Mouse (Mus musculus) myocyte (in vitro differentiated cells): ENCODE data around the gene Plekhh1. TPM values are rescaled to one million over a fixed set of nuclear protein-coding genes. Genes with fewer than 3 reads are reported as not detected.

Experiments
- H3K27me3 ChIP-seq: one replicate; pipeline ENCODE4 v1.6.1; 2011; ENCODE audit not compliant: control insufficient read depth, insufficient read depth, insufficient read length
- H3K36me3 ChIP-seq: one replicate; pipeline ENCODE4 v1.6.1; 2011; ENCODE audit not compliant: control insufficient read depth, insufficient read depth
- H3K4me2 ChIP-seq: one replicate; pipeline ENCODE4 v1.6.1; 2011; ENCODE audit warnings: low read depth, control low read depth
- H3K4me3 ChIP-seq: one replicate; pipeline ENCODE4 v1.5.1; 2011; ENCODE audit warnings: mild to moderate bottlenecking, control low read depth, moderate library complexity
- H3K79me2 ChIP-seq: one replicate; pipeline ENCODE4 v1.6.1; 2011; ENCODE audit not compliant: control insufficient read depth, insufficient read depth
- H3ac ChIP-seq: one replicate; pipeline ENCODE4 v1.6.1; 2011; ENCODE audit not compliant: control insufficient read depth, insufficient read length
- CEBPB ChIP-seq: IDR thresholded peaks from 2 replicates; pipeline ENCODE4 v1.6.1; 2011; ENCODE audit warnings: mild to moderate bottlenecking, moderate library complexity; ENCODE audit not compliant: poor library complexity, insufficient read depth, severe bottlenecking
- E2F4 ChIP-seq: IDR thresholded peaks from one replicate; pipeline ENCODE4 v1.6.1; 2011; ENCODE audit warnings: mild to moderate bottlenecking, control low read depth, moderate library complexity; ENCODE audit not compliant: insufficient read depth
- MAX ChIP-seq: IDR thresholded peaks from one replicate; pipeline ENCODE4 v1.6.1; 2011; ENCODE audit warnings: low read depth, mild to moderate bottlenecking, control low read depth
- MYOD1 ChIP-seq, 3 experiments: IDR thresholded peaks; one replicate each; pipeline ENCODE4 v1.6.1; 2011; ENCODE audit warnings: control low read depth in 2 of 3, low read depth in 2 of 3, mild to moderate bottlenecking in 2 of 3, moderate library complexity in 1 of 3; ENCODE audit not compliant: insufficient read length in 2 of 3, control insufficient read depth in 1 of 3
- MYOG ChIP-seq, 3 experiments: IDR thresholded peaks; one replicate each; pipeline ENCODE4 v1.6.1; 2011; ENCODE audit warnings: control low read depth in 2 of 3, low read depth in 2 of 3, mild to moderate bottlenecking in 2 of 3; ENCODE audit not compliant: insufficient read length in 2 of 3, control insufficient read depth in 1 of 3, insufficient read depth in 1 of 3
- POLR2A ChIP-seq: IDR thresholded peaks from one replicate; pipeline ENCODE4 v1.6.1; 2011; ENCODE audit warnings: low read depth, mild to moderate bottlenecking, control low read depth, moderate library complexity; ENCODE audit not compliant: insufficient read length
- POLR2AphosphoS2 ChIP-seq: IDR thresholded peaks from one replicate; pipeline ENCODE4 v1.6.1; 2011; ENCODE audit warnings: low read depth, control low read depth; ENCODE audit not compliant: insufficient read length
- REST ChIP-seq: IDR thresholded peaks from one replicate; pipeline ENCODE4 v1.6.1; 2011; ENCODE audit warnings: mild to moderate bottlenecking, control low read depth, moderate library complexity; ENCODE audit not compliant: insufficient read depth, insufficient read length
- SRF ChIP-seq: IDR thresholded peaks from one replicate; pipeline ENCODE4 v1.6.1; 2011; ENCODE audit warnings: low read depth; ENCODE audit not compliant: control insufficient read depth, insufficient read length
- TCF12 ChIP-seq: IDR thresholded peaks from one replicate; pipeline ENCODE4 v1.6.1; 2011; ENCODE audit warnings: mild to moderate bottlenecking, control low read depth; ENCODE audit not compliant: poor library complexity, insufficient read depth, severe bottlenecking
- TCF3 ChIP-seq: IDR thresholded peaks from one replicate; pipeline ENCODE4 v1.6.1; 2011; ENCODE audit warnings: low read depth, control low read depth; ENCODE audit not compliant: insufficient read length
- USF1 ChIP-seq: IDR thresholded peaks from one replicate; pipeline ENCODE4 v1.6.1; 2011; ENCODE audit warnings: low read depth, mild to moderate bottlenecking, control low read depth, moderate library complexity
- polyA plus RNA-seq: library from polyadenylated mRNA; unstranded; fragments of >200 nt; fragmentation: generic; extraction: Trizol; gene quantifications from one replicate; pipeline ENCODE4 v1.2.1, GENCODE M21; 2012; ENCODE audit warnings: missing spikeins

The Plekhh1 gene
- polyA plus RNA-seq, 1 experiment = 3.5 TPM

DNA sequence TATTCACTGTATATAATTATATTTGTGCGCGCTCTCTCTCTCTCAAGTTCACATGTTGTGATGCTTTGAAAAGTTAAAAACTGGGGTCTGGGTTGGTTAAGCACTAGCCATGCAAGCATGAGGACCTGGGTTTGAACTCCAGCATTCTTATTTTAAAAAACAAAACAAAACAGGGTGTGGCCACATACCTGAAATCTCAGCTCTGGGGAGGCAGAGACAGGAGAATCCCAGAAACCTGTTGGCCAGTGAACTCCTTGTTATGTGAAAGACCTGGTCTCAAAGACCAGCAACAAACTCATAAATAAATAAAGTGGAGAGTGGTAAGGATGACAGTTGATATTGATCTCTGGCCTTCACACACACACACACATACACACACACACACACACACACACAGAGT, 5.4 kb downstream of the Plekhh1 start:
- H3K4me2 ChIP-seq = no peak overlapping the region
- TF ChIP-seq REST (no peak), POLR2A (no peak), USF1 (no peak), E2F4 (no peak), MAX (no peak), SRF (no peak), MYOD1 (IDR thresholded peaks at IDR 0.05; ENCODE audit: control insufficient read depth in 1 of 3, insufficient read length in 2 of 3, low read depth in 2 of 3) (no peak), TCF3 (no peak), POLR2AphosphoS2 (no peak), MYOG (IDR thresholded peaks at IDR 0.05; ENCODE audit: control insufficient read depth in 1 of 3, insufficient read depth in 1 of 3, insufficient read length in 2 of 3, low read depth in 2 of 3) (no peak), TCF12 (no peak), CEBPB (no peak)
- H3K27me3 ChIP-seq = no peaks in the 10 kb centered on the region
- no peak overlapping the region for H3K4me3 ChIP-seq
- no peak overlapping the region for H3ac ChIP-seq
- no peaks in the 10 kb centered on the region for H3K79me2 ChIP-seq
- peaks cover 10% of the 10 kb centered on the region for H3K36me3 ChIP-seq

DNA sequence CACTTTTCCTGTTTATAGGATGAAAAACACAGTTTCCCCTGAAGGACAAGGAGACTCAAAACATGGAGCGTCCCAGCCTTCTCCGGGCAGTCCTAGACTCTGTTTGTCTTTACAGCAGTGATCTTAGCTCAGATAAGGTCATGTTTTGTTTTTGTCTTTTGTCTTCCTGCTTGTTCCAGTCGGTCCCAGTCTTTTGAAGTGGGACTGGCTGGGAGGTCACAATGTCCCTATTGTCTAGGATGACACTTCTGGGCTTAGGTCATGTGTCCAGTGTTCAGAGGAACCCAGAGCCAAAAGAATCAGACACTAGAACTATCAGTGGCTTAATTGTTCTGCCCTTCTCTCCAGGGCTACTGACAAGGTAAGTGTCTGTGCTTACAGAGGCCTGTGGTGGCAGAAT, 6.4 kb downstream of the Plekhh1 start:
- Histone ChIP-seq H3K4me3 (no peak overlapping the region), H3K79me2 (no peaks in the 10 kb centered on the region), H3ac (no peak overlapping the region), H3K4me2 (no peak overlapping the region), H3K36me3 (peaks cover 10% of the 10 kb centered on the region), H3K27me3 (no peaks in the 10 kb centered on the region)
- TF ChIP-seq TCF3 (no peak), REST (no peak), POLR2AphosphoS2 (no peak), POLR2A (no peak), SRF (no peak), MYOG (IDR thresholded peaks at IDR 0.05; ENCODE audit: control insufficient read depth in 1 of 3, insufficient read depth in 1 of 3, insufficient read length in 2 of 3, low read depth in 2 of 3) (no peak), MYOD1 (IDR thresholded peaks at IDR 0.05; ENCODE audit: control insufficient read depth in 1 of 3, insufficient read length in 2 of 3, low read depth in 2 of 3) (no peak), TCF12 (no peak), USF1 (no peak), CEBPB (no peak), E2F4 (no peak), MAX (no peak)

DNA sequence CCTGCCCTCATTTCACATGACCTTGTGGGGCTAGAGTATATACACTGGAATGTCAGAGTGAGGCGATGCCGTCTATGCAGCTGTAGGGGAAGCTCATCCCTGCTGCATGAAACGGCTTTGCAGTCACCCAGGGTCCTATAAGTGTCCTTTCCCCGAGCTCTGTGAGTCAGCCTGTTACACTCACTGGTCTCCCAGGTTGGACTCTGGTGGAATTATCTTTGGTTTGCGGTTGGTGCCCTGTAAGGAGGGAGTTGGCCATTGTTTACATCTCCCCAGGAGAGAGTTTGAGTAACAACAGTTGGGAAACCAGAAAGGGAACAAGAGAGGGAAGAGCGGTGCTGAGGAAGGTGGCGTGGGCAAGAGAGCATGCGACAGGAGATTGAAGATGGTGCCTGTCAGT, 10.7 kb downstream of the Plekhh1 start:
- H3K36me3 ChIP-seq = peaks cover 10% of the 10 kb centered on the region
- no peak overlapping the region for H3ac ChIP-seq
- TF ChIP-seq TCF3 (no peak), MYOG (IDR thresholded peaks at IDR 0.05; ENCODE audit: control insufficient read depth in 1 of 3, insufficient read depth in 1 of 3, insufficient read length in 2 of 3, low read depth in 2 of 3) (no peak), SRF (no peak), TCF12 (no peak), POLR2A (no peak), MYOD1 (IDR thresholded peaks at IDR 0.05; ENCODE audit: control insufficient read depth in 1 of 3, insufficient read length in 2 of 3, low read depth in 2 of 3) (no peak), MAX (no peak), POLR2AphosphoS2 (no peak), E2F4 (no peak), CEBPB (no peak)
- H3K79me2 ChIP-seq = no peaks in the 10 kb centered on the region
- no peak overlapping the region for H3K4me3 ChIP-seq
- H3K4me2 ChIP-seq = no peak overlapping the region
- no peaks in the 10 kb centered on the region for H3K27me3 ChIP-seq

DNA sequence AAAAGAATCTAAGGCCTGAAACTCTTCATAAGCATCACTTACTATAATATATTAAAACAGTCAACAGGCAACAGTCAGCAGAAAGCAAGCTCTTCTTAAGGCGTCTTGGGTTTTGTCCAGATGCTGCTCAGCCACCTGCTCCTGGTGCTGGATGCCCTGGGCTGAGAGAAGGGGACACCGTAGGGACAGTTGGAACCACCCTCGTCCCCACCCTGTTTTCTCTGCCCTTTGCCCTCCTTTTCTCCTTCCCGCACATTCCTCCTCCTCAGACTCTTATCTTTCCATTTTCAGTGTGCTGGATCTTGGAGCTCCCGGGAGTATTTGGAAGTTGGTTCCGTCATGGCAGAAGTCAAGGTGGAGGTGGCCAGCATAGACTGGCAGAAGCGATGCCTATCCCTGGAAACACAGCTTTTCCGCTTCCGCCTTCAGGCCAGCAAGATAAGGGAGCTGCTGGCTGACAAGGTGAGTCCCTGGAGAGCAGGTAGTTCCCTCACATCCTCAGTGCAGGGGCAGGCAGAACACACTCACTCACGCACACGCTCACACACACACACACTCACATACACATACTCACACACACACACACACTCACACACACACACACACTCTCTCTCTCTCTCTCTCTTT, 11.4 kb downstream of the Plekhh1 start:
- Histone ChIP-seq H3K4me3 (no peak overlapping the region), H3K36me3 (peaks cover 9% of the 10 kb centered on the region), H3K4me2 (no peak overlapping the region), H3ac (no peak overlapping the region), H3K27me3 (no peaks in the 10 kb centered on the region), H3K79me2 (no peaks in the 10 kb centered on the region)
- no peak for TF ChIP-seq SRF
- TF ChIP-seq MYOG (IDR thresholded peaks at IDR 0.05; ENCODE audit: control insufficient read depth in 1 of 3, insufficient read depth in 1 of 3, insufficient read length in 2 of 3, low read depth in 2 of 3) = peak in 1 of 3 experiments; percentile 50
- peak in 1 of 3 experiments; percentile 64 for TF ChIP-seq MYOD1 (IDR thresholded peaks at IDR 0.05; ENCODE audit: control insufficient read depth in 1 of 3, insufficient read length in 2 of 3, low read depth in 2 of 3)

DNA sequence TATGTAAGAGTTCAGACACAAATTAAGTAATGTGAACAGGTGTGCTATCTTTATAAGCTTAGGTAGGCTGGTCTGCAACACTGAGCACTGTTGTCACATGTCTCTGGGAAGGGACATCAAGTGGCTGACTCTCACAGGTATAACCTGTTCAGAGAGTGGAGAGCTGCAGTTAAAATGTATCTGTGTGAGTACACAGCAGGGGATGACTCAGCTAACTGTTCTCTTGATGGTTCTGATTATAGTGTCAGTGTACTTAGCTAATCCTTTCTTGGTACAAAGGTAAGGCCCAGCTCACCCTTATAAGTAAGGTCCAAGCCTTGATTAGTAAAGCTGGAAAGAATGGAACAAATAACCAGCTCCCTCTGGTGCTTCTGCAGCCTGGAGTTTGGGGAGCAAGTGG, 12.5 kb downstream of the Plekhh1 start:
- no peak for TF ChIP-seq TCF12
- no peak for TF ChIP-seq MAX
- TF ChIP-seq POLR2A = no peak
- TF ChIP-seq POLR2AphosphoS2 = no peak
- TF ChIP-seq MYOD1 (IDR thresholded peaks at IDR 0.05; ENCODE audit: control insufficient read depth in 1 of 3, insufficient read length in 2 of 3, low read depth in 2 of 3) = no peak
- no peak for TF ChIP-seq TCF3
- Histone ChIP-seq H3K4me3 (no peak overlapping the region), H3ac (no peak overlapping the region), H3K36me3 (no peaks in the 10 kb centered on the region), H3K79me2 (no peaks in the 10 kb centered on the region), H3K4me2 (peak overlapping the region; percentile 32), H3K27me3 (no peaks in the 10 kb centered on the region)
